Mouse (Mus musculus): ENCODE results near the gene Stard7.
"Not testable (repeated sequence)": the region's sequence is repeated elsewhere in the genome, so short reads cannot be mapped to it uniquely, and the experiment has no call there.

Gene Stard7

DNA sequence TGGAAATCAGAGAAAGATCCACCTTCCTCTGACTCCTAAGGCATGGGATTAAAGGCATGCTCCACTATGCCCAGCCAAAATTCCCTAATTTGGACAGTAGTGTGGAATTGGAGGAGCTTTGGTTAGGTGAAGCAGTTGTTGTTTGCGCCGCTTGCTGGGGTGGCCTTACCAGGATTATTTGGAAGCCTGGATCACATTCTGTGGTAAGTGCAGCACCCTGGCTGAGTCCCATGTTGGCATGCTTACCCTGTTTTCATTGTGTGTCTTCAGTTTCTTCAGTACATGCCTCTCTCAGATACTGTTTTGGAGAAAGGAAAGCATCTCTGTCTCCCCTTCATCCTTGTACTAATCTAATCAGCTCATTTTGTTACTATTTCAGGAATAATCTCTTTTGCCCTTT lies 4.6 kb downstream of the Stard7 start:
- no peak for DNase-seq (ENCODE audit: low spot score in 2 of 2)

DNA sequence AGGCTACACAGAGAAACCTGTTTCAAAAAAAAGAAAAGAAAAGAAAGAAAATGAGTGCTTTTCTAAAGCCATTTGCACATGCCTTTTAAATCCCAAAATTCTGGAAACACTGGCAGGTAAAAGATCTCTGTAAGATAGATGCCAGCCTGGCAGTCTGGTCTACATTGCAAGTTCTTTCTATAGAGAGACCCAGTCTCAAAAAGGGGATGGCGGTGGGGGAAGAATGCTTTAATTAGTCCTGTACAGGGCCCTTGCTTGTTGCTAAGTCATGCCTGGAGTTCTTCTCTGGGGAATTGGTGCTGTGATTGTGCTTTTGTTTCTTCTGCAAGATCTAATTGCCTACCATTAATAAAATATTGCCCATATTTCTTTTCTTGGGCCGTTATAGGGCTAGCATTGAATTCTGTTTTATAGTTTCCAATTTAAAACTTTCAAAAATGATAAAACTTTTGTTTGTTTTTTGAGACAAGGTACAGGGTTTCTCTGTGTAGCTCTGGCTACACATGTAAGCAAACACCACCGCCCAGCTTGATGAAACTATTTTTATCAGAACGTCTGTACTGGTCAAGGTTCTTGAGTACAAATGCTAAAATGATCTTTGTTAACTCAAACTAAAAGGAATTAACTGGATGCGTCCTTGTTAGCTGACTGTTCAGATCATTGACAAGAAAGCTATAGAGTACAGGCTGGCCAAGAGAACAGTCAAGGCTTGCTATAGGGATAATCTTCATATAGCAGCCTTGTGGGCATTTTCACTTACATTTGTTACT lies 5.7 kb downstream of the Stard7 start:
- no peak for DNase-seq (ENCODE audit: low spot score in 2 of 2)

DNA sequence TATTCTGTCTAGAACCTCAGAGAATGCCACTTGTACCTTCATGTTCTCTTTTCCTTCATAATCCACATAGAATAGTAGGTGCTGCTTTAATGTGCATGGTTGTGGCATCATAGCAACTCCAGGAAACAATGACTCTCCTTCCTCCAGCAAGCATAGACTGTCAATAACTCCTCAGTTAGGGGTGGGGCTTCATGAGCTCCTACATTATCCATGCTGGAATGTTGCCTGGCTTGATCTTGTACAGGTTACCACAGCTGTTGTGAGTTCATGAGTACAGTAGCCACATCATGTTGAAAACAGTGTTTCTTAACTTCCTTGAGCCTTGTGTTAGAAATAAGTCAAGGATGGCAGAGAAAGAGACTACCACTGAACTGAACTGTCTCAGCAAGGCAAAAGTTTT lies 8.1 kb downstream of the Stard7 start:
- DNase-seq (ENCODE audit: low spot score in 2 of 2) = no peak

DNA sequence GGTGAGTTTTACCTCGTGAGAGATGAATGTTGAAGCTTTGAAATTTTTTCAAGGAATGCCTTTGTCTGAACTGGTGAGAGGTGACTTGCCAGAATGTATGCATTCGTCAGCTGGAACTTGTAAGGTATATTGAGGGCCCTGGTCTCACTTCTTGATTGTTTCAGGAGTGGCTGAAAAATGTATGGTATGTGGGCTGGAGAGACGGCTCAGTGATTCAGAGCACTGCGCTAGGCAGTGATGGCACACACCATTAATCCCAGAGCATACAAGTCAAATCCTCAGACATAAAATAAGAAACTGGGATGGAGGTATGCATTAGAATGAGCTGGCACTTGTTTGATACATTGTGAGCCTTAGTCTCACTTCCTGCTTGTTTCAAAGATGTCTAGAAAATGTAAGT lies 22.2 kb downstream of the Stard7 start:
- DNase-seq (ENCODE audit: low spot score in 2 of 2) = no peak

DNA sequence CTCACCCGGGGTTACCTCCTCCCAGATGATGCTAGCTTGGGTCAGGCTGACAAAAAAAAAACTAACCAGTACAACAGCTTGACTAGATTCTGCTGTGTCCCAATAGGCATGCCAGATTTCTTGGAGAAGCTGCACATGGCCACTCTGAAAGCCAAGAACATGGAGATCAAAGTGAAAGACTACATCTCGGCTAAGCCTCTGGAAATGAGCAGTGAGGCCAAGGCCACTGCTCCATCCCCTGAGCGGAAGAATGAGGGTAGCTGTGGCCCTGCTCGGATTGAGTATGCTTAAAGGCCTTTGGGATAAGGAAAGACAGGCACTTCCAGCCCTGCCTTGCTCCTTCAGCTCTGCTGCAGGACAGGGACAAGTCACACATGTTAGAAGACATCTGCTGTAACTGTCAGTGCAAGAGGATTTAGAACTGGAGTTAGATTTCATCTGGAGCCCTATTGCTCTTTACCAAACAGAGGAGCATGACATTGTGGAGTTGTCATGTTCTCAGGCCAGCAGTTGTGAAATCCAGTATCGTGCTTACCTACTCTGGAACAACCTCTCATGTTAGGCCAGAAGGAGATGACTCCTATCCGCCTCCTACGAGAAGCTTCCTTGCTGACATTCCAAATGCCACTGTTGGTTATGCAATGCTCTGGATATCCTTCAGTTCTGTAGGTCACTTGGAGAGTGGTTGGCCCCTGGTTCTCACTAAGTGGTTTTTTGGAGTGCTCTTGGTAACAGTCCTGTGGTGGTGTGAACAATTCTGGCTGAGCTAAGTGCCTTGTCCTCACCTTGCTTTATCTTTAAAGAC lies 27.2 kb downstream of the Stard7 start:
- no peak for DNase-seq (ENCODE audit: low spot score in 2 of 2)

DNA sequence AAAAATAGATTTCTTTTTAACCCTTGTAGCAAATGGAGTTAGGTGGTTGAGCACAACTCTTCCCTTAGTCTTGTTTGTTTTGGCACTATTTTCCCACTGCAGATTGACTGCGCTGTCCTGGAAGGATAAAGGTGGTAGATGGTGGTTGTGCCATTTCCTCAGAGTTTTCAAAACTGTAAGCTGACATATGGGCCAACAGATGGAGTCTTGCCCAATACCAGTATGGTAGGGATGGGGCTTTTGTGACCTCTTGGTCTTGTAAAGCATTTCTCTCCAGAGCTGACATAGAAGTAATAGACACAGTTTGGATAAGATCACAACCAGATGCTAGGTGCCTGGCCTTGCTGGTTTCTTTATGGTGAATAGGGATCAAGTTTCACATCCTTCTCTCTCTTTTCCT lies 28.0 kb downstream of the Stard7 start:
- no peak for DNase-seq (ENCODE audit: low spot score in 2 of 2)

DNA sequence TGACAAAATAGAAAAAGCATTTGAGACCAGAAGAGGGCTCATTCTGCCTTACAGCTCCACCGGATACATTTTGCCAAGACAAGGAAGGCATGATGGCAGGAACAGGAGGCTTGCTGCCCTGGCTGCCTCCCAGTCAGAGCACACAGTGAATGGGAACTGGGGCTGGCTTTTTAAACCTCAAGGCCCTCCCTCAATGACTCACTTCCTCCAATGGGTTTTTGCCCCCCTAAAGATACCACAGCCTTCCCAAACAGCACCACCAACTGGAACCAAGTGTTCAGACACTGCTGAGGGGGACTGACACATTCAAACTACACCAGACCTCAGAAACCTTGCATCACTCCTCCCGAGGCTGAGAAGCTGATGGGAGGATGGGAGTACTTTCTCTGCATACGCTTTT lies 30.7 kb downstream of the Stard7 start:
- no peak for DNase-seq (ENCODE audit: low spot score in 2 of 2)

DNA sequence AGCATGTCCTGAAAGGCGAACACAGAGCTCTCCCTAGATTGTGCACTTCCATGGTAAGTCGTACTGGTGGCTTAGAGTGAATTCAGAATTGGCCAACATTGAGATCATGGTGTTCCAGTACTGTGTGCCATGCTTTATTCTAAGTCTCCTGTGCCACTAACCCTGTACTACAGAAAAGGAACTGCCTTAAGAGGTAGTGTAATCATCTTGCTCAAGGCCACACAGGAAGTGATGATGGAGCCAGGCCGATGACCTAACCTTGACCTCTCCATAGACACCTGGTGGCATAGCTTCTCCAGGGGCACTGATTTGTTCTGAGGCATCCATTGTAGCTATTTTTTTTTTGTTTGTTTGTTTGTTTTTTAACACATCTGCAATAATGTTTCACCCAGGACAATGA lies 31.9 kb downstream of the Stard7 start:
- DNase-seq (ENCODE audit: low spot score in 2 of 2) = no peak

DNA sequence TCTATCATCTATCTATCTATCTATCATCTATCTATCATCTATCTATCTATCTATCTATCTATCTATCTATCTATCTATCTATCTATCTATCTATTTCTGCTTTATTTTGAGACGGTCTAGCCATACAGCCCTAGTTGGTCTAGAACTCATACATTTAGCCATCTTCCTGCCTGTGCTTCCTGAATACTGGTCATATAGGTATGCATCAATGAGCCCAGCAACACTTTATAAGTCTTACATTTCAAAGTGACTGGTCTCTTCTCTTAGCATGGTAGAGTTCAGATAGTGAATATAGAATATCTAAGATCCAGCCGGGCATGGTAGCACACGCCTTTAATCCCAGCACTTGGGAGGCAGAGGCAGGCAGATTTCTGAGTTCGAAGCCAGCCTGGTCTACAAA lies 34.2 kb downstream of the Stard7 start:
- not testable (repeated sequence) for DNase-seq (ENCODE audit: low spot score in 2 of 2)

DNA sequence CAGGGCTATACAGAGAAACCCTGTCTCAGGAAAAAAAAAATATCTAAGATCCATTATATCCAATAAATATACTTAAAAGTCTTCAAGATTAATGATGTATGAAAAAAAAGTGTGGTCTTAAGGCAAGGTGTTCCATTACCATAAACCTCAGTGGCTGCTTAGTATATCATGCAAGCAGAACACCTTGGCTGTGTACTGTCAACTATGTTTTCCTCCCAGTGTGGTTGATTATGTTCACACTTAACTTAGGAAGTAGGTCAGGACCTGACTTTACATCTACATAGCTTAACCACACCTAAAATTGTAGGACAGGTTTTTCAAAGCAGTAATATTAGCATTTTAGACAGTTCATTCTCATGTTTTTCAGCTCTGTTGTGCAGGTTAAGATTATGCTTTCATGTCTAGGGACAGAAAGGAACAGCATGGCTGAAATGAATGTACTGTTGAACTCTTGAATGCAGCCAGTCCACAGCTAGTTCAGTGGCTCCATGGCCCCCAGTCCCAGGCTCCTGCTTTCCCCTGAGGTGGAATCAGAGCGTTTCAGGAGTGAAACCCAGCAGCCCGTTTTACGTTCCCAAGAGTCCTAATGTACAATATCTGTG lies 34.7 kb downstream of the Stard7 start:
- no peak for DNase-seq (ENCODE audit: low spot score in 2 of 2)

DNA sequence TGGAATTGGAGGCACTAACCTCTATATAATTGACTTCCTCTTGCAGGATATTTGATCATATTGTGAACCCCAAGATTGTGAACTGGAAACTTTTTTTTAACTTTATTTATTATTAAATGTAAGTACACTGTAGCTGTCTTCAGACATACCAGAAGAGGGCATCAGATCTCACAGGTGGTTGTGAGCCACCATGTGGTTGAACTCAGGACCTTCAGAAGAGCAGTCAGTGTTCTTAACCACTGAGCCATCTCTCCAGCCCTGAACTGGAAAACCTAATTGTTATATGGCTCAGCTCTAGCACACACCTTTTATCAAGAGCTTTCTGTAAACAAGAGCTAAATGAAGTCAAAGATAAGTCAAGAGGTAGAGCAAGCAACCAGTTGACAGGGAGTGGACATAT lies 36.1 kb downstream of the Stard7 start:
- DNase-seq (ENCODE audit: low spot score in 2 of 2) = no peak

DNA sequence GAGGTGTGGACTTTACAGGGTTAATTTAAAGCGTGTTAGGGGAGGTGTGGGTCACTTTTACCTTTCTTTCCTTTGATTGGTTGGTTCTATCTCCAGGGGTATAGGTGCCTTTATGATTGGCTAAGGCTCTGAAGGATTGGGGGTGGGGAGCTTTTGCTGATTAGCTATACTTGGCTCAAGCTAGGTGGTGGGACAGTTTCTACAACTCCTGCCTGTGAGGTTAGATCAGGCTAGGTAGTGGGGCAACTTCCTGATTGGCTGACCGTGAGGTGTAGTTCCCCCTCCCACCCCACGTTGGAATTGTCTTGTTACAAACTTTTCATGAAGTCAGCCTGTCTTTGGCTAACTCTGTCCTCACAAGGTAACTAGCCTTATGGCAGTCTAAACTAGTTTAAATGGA lies 37.2 kb downstream of the Stard7 start:
- no peak for DNase-seq (ENCODE audit: low spot score in 2 of 2)

DNA sequence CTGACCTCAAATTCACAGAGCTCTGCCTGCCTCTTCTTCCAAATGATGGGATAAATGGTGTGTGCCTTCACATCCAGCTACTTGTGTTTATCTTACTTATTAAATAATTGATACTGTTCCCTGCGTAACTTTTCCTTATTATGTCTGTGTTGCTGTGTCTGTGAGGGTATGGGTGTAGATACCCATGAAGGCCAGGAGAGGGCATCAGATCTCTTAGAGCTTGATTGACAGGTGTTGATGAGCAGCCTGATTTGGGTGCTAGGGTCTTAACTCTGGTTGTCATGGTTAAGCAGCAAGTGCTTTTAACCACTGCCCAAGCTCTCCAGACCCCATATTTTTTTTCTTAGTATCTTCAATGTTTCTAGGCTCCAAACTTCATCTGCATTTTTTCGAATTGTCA lies 38.6 kb downstream of the Stard7 start:
- no peak for DNase-seq (ENCODE audit: low spot score in 2 of 2)

DNA sequence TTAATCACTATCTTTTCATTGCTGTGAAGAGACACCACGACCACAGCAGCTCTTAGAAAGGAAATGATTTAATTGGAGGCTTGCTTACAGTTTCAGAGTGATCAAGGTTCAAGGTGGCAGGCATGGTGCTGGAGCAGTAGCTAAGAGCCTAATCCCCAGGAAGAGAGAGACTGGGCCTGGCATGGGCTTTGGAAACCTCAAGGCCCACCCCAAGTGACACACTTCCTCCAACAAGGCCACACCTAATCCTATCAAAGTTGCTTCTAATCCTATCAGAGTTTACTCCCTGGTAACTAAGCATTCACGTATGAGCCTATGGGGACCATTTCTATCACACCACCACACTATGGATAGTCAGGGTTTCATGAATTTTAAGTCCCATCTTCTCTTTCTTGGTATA lies 40.2 kb downstream of the Stard7 start:
- no peak for DNase-seq (ENCODE audit: low spot score in 2 of 2)

DNA sequence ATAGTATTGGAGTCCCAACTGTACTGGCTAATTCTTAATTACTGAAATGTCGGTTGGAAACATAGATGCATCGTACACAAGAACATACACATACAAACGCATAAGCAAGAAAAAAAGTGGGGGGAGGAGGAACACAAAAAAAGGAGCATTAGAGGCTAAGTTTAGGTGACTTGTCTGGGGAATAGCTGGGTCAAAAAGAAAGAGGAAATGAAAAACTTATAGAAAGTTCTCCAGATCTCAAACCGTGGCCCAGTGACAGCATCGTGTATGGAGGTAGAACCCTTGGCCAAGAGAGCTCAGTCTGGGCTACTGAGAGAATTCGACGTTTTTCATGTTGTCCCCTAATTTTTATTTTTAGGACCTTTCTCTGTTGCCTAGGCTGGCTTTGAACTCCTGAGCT lies 40.7 kb downstream of the Stard7 start:
- DNase-seq (ENCODE audit: low spot score in 2 of 2) = no peak

DNA sequence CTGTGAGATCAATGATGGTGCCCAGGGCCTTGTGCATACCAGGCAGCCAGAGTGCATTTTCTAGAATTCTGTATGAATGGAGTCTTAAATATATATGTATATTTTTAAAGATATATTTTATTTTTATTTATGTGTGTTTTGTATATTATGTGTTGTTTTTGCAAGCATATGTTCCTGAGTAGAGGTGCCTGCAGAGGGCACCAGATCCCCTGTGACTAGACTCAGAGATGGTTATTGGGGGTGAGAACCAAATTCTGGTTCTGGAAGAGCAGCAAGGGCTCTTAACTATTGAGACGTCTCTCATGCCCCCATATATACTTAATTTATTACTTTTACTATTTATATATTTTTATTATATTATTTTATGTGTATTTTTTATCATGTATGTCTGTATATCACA lies 41.2 kb downstream of the Stard7 start:
- DNase-seq (ENCODE audit: low spot score in 2 of 2) = no peak

DNA sequence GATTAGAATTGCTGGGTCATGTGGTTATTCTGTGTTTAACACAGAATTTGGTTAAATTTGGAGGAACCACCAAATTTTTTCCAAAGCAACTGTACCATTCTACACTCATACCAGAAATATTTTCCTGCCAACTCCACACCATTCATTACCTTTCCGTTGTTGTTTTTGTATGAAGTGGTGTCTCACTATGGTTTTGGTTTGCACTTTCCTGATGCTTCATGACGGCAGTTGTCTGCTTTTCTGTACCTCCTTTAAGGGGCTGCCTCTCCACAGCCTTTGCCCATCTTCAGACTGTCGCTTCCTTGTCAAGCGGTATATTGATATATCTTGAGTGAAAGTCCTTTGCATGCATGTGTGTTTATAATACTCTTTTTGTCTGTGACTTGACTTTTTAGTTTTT lies 42.8 kb downstream of the Stard7 start:
- no peak for DNase-seq (ENCODE audit: low spot score in 2 of 2)

DNA sequence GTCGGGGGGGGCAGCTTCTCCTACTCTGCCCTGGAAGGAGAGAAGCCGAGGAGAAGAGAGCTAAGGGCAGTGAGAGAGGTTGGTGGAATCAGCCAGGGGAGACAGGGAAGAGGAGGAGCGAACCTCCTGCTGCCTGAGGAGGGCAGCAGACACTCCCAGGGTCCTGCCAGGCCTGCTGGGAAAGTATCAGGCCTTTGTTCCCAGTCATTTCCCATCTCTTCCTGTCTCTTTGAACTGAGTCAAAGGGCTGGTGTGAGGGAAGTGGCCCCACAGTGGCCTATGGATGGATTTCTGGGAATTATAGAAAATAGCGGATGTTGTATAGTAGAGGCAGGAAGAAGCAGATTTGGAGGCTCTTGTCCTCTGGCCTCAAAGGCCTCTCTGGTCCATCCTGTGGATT lies 43.9 kb downstream of the Stard7 start:
- DNase-seq (ENCODE audit: low spot score in 2 of 2) = no peak

DNA sequence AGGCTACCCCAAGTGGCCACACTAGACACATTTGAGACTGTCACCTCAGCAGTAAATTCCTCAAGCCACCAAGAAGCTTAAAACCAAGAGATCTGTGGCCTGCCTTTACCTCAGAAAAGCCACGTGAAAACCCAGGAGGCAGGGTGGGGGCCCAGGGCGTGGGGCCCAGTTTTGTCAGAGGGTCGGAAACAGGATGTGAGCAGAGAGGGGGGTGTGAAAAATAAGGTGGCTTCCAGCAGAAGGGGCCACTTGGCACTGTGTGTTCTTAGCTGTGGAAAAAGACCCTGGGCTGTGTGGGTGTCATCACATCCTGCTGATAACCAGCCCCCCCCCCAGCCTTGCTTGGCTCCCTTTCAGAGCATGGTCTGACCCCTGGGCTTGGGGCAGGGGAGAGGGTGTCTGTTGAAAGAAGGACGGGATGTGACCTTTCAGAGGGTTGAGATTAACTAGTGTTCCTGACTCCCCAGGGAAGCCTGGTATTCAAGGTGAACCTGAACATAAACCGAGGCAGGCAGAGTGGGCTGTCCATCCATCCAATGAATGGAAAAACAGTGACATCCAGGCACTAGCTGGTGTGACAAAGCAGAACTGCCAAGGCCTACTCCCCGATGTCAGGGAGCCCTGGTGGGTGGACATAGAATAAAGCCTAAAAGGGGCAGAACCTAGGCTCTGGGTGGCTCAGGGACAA lies 44.6 kb downstream of the Stard7 start:
- DNase-seq (ENCODE audit: low spot score in 2 of 2) = peak in 1 of 2 experiments; percentile 70

DNA sequence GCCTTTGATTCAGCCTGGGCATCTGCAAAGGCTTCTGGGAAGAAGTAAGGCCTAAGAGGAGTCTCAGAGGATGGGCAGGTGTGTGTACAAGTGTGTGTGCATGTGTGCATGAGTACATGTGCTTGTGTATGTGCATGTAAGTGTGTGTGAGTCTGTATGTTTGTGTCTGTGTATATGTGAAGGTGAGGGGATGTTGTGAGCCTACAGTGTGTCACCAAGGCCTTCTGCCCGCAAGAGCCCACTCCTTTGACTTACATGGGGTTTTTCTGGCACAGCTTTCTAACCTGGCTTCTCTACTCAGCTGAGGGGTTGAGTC lies 45.1 kb downstream of the Stard7 start:
- no peak for DNase-seq (ENCODE audit: low spot score in 2 of 2)

DNA sequence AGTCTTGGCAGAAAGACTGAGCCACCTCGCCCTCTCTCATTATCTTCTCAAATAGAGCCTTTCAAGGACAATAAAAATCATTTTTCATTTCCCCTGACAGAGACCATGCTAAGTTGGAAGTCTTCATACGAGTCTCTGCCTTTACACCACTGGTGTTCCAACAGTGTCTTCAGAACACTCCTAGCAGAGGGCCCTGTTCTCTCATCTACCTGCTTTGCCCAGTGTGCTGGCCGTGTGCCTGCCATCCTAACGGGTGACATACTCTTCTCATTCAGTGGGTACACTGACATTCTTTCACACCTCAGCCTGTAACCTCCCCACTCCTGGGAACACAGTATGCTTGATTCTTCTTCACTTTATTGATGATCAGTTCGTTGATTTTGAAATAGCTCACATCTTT lies 46.4 kb downstream of the Stard7 start:
- no peak for DNase-seq (ENCODE audit: low spot score in 2 of 2)

DNA sequence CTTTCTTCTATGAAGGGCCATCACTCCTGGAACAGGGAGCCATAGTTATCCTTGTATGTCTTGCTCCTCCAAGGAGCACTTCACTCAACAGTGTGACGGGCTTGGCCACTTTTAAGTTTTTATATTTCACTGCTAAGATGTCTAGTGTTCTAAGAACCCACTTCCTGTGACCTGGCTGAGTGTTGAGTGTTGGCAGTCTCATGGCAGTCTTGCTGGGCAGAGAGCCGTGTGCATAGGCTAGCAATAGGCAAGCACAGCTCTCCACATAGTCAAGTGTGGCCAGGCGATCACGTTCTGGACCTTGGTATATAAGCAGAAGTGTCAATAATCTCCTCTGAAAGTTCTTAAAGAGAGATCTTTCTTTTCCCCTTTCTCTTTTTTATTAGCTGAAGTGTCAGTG lies 48.1 kb downstream of the Stard7 start:
- DNase-seq (ENCODE audit: low spot score in 2 of 2) = no peak

DNA sequence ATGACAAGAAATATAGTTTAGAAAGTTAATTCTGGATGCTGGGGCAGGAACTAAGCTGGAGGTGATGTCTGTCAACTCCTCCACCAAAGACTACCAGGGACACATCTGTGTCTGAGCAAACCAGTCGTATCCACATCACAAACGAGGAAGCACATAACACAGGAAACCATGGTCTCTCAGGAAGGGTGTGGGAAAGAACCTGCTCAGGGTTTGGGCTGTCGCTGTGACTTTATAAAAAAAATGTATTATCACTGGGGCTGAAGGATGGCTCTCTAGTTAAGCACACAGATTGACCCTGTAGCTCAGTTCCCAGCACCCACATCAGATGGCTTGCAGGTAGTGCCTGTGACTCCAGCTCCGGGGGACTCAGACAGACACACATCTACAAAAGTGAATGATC lies 49.1 kb downstream of the Stard7 start:
- DNase-seq (ENCODE audit: low spot score in 2 of 2) = no peak
